8 mouse cellular contexts compared by ENCODE assay signal in the genomic region with DNA sequence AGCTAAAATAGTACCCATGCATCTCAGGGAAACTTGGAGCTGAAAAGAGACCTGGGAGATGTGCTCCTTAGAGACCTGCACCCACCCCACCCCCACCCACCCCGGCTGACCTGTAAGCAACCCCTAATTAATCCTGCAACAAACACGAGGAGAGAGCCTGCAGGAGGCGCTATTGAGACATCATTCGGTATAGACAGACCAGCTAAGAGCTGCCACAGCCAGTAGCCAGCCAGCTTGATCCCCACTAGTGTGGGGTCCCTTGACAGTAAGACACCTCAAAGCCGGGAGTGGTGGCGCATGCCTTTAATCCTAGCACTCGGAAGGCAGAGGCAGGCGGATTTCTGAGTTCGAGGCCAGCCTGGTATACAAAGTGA. TPM values are rescaled to one million over a fixed set of nuclear protein-coding genes. Genes with fewer than 3 reads are reported as not detected.
DNase-seq lines count a peak whose midpoint lies in the region; ATAC-seq lines count a peak whose summit lies in the region.

No protein-coding gene starts in this region.

- peaks cover 7% of the 10 kb centered on the region for H3K4me1 ChIP-seq in limb, embryonic 15.5 days
- H3K4me1 ChIP-seq in midbrain, embryonic 16.5 days (ENCODE audit: control insufficient read depth, insufficient read depth, low read length): peaks cover 2% of the 10 kb centered on the region; the same call in 1 of the 2 replicates
- H3K4me1 ChIP-seq in stomach, embryonic 15.5 days: peaks cover 6% of the 10 kb centered on the region; the same call in 1 of the 2 replicates

- peak overlapping the region; percentile 67; the same call in 1 of the 2 replicates for H3K27ac ChIP-seq in limb, embryonic 15.5 days
- no peak overlapping the region for H3K27ac ChIP-seq in midbrain, embryonic 16.5 days (ENCODE audit: low read length)
- H3K27ac ChIP-seq in stomach, embryonic 15.5 days: peak overlapping the region; percentile 87

- H3K4me3 ChIP-seq in limb, embryonic 15.5 days: peak overlapping the region; percentile 76
- H3K4me3 ChIP-seq in midbrain, embryonic 16.5 days (ENCODE audit: low read depth, low read length): peak overlapping the region; percentile 72
- peak overlapping the region; percentile 82 for H3K4me3 ChIP-seq in stomach, embryonic 15.5 days (replicated peaks)

- no peak overlapping the region for H3K9ac ChIP-seq in limb, embryonic 15.5 days
- peak overlapping the region; percentile 81 for H3K9ac ChIP-seq in midbrain, embryonic 16.5 days (ENCODE audit: low read depth, low read length)
- peak overlapping the region; percentile 78; the same call in 1 of the 2 replicates for H3K9ac ChIP-seq in stomach, embryonic 15.5 days

- no peaks in the 10 kb centered on the region for H3K27me3 ChIP-seq in limb, embryonic 15.5 days
- no peaks in the 10 kb centered on the region for H3K27me3 ChIP-seq in midbrain, embryonic 16.5 days (ENCODE audit: control insufficient read depth, insufficient read depth, low read depth, low read length)
- H3K27me3 ChIP-seq in stomach, embryonic 15.5 days (replicated peaks): no peaks in the 10 kb centered on the region

- no peaks in the 10 kb centered on the region for H3K9me3 ChIP-seq in limb, embryonic 15.5 days
- H3K9me3 ChIP-seq in midbrain, embryonic 16.5 days (replicated peaks; ENCODE audit: control insufficient read depth, low read length, poor library complexity, severe bottlenecking): no peaks in the 10 kb centered on the region
- no peaks in the 10 kb centered on the region for H3K9me3 ChIP-seq in stomach, embryonic 15.5 days

- H3K4me2 ChIP-seq in limb, embryonic 15.5 days: peak overlapping the region; percentile 87
- H3K4me2 ChIP-seq in midbrain, embryonic 16.5 days (ENCODE audit: low read length): peak overlapping the region; percentile 99
- H3K4me2 ChIP-seq in stomach, embryonic 15.5 days: peak overlapping the region; percentile 97

- 42% methylated on average over 9 of the region's 9 CpGs for WGBS in limb, embryonic 15.5 days
- WGBS in midbrain, embryonic 16.5 days: 52% methylated on average over 9 of the region's 9 CpGs
- WGBS in stomach, embryonic 15.5 days: 40% methylated on average over 9 of the region's 9 CpGs

- ATAC-seq in limb, embryonic 15.5 days (ENCODE audit: insufficient number of reproducible peaks, low FRiP score, low TSS enrichment, low read depth): peak; percentile 37; the same call in 1 of the 2 replicates
- ATAC-seq in midbrain, embryonic 16.5 days: peak; percentile 50
- peak; percentile 23; the same call in 1 of the 2 replicates for ATAC-seq in stomach, embryonic 15.5 days (ENCODE audit: insufficient read depth, low FRiP score, low read depth)

- no peaks in the 10 kb centered on the region; the same call in 1 of the 2 replicates for H3K36me3 ChIP-seq in limb, embryonic 15.5 days
- H3K36me3 ChIP-seq in midbrain, embryonic 16.5 days (ENCODE audit: control insufficient read depth, insufficient read depth, low read length): no peaks in the 10 kb centered on the region
- no peaks in the 10 kb centered on the region for H3K36me3 ChIP-seq in stomach, embryonic 15.5 days

- DNase-seq in 3T3-L1 (ENCODE audit: low read depth, low spot score) (peak; percentile 92), ZHBTc4 (ENCODE audit: low read depth, low spot score) (peak; percentile 95)
- peak; percentile 67 for DNase-seq in embryo, embryonic 11 days
- peak; percentile 62 to 76 for DNase-seq in heart, adult 18-20 months
- DNase-seq in kidney, adult 18-20 months: peak; percentile 62

RNA-seq across cellular contexts. Expression of a gene that starts 0.7 kb away (rescaled TPM):
- total RNA-seq in heart, adult 18-20 months (2021): 1 to 10 TPM; 5.7 to 7.2 TPM
- 13.9 and 17.0 TPM in 2 replicates for polyA plus RNA-seq in limb, embryonic 15.5 days (2015; fragmentation: Nextera tagmentation; extraction: Ambion mirVana)
- 6.4 and 6.6 TPM in 2 replicates for polyA plus RNA-seq in midbrain, embryonic 16.5 days (2015; fragmentation: Nextera tagmentation; extraction: Ambion mirVana)
- polyA plus RNA-seq in stomach, embryonic 15.5 days (2015; fragmentation: Nextera tagmentation; extraction: Ambion mirVana): 20.9 and 21.0 TPM in 2 replicates

RNA-seq across cellular contexts. Expression of a gene that starts 13.8 kb away (rescaled TPM):
- under 1 TPM in 1 of 2 experiments, not detected in 1; 0.62 TPM for total RNA-seq in heart, adult 18-20 months (2021)
- polyA plus RNA-seq in limb, embryonic 15.5 days (2015; fragmentation: Nextera tagmentation; extraction: Ambion mirVana): 46.3 and 68.0 TPM in 2 replicates
- polyA plus RNA-seq in midbrain, embryonic 16.5 days (2015; fragmentation: Nextera tagmentation; extraction: Ambion mirVana): not detected in 2 replicates
- 54.5 and 58.6 TPM in 2 replicates for polyA plus RNA-seq in stomach, embryonic 15.5 days (2015; fragmentation: Nextera tagmentation; extraction: Ambion mirVana)

RNA-seq across cellular contexts. Expression of a gene that starts 17.6 kb away (rescaled TPM):
- total RNA-seq in heart, adult 18-20 months (2021): not detected
- polyA plus RNA-seq in limb, embryonic 15.5 days (2015; fragmentation: Nextera tagmentation; extraction: Ambion mirVana): 0.27 and 1.3 TPM in 2 replicates
- not detected in 2 replicates for polyA plus RNA-seq in midbrain, embryonic 16.5 days (2015; fragmentation: Nextera tagmentation; extraction: Ambion mirVana)
- polyA plus RNA-seq in stomach, embryonic 15.5 days (2015; fragmentation: Nextera tagmentation; extraction: Ambion mirVana): 7.9 and 22.3 TPM in 2 replicates

RNA-seq across cellular contexts. Expression of a gene that starts 26.4 kb away (rescaled TPM):
- not detected for total RNA-seq in heart, adult 18-20 months (2021)
- polyA plus RNA-seq in limb, embryonic 15.5 days (2015; fragmentation: Nextera tagmentation; extraction: Ambion mirVana): not detected in 2 replicates
- polyA plus RNA-seq in midbrain, embryonic 16.5 days (2015; fragmentation: Nextera tagmentation; extraction: Ambion mirVana): not detected in 2 replicates
- polyA plus RNA-seq in stomach, embryonic 15.5 days (2015; fragmentation: Nextera tagmentation; extraction: Ambion mirVana): not detected in 2 replicates

RNA-seq across cellular contexts. Expression of a gene that starts 53.1 kb away (rescaled TPM):
- total RNA-seq in heart, adult 18-20 months (2021): 1 to 10 TPM in 1 of 2 experiments, under 1 TPM in 1; 0.20 to 1.8 TPM
- 26.0 and 27.2 TPM in 2 replicates for polyA plus RNA-seq in limb, embryonic 15.5 days (2015; fragmentation: Nextera tagmentation; extraction: Ambion mirVana)
- 2.2 and 2.6 TPM in 2 replicates for polyA plus RNA-seq in midbrain, embryonic 16.5 days (2015; fragmentation: Nextera tagmentation; extraction: Ambion mirVana)
- 120 and 147 TPM in 2 replicates for polyA plus RNA-seq in stomach, embryonic 15.5 days (2015; fragmentation: Nextera tagmentation; extraction: Ambion mirVana)

Comparison
In these comparisons a context has a peak if more than half of its experiments do, and no peak if none do; other contexts are left out.
1. RNA of a gene that starts 13.8 kb away (polyA plus RNA-seq): 46.3 to 68.0 TPM in limb, embryonic 15.5 days and 54.5 to 58.6 TPM in stomach, embryonic 15.5 days; not detected in midbrain, embryonic 16.5 days; every median in the first group is over 10 times any median in the second.
2. Peak in every context shown above with its lines, with median percentiles within 50 percentile points of each other: DNase-seq, ATAC-seq, H3K4me2 ChIP-seq and H3K4me3 ChIP-seq.